In genomic region chr11:119084446-119085278, GRCm38 (mm10) we compare ENCODE assay signal across 8 mouse cellular contexts. TPM values are rescaled to one million over a fixed set of nuclear protein-coding genes. Genes with fewer than 3 reads are reported as not detected.
A peak's percentile ranks its signal among the peaks of the same experiment; 100 is the strongest.
DNase-seq lines count a peak whose midpoint lies in the region; ATAC-seq and TF ChIP-seq lines count a peak whose summit lies in the region.

No protein-coding gene starts in this region.

- H3K27ac ChIP-seq in spleen, adult 2 months (ENCODE audit: insufficient read depth, low read length), result peak overlapping the region; percentile 96
- peak overlapping the region; percentile 84 for H3K27ac ChIP-seq in kidney, adult 2 months (ENCODE audit: insufficient read depth, low read depth, low read length)
- peak overlapping the region; percentile 41 for H3K27ac ChIP-seq in liver, embryonic 16.5 days (ENCODE audit: low read length)
- peak overlapping the region; percentile 100 for H3K27ac ChIP-seq in neural tube, embryonic 14.5 days (ENCODE audit: low read depth, low read length)

- DNase-seq in spleen, adult 2 months (ENCODE audit: low read depth in 1 of 2, low spot score in 2 of 2), result peak in 1 of 2 experiments; percentile 36
- no peak for DNase-seq in spleen, adult 12 weeks (ENCODE audit: low spot score)
- peak; percentile 63 for DNase-seq in cerebellum, adult 9-10 months
- DNase-seq in heart, adult 8-10 months (ENCODE audit: low spot score), result peak; percentile 40
- DNase-seq in kidney, adult 2 months, result peak; percentile 56
- DNase-seq in yolk sac, embryonic 10.5 days (ENCODE audit: low spot score), result no peak

- TF ChIP-seq POLR2A in spleen, adult 2 months (IDR thresholded peaks at IDR 0.05; ENCODE audit: low read depth, low read length), result no peak
- TF ChIP-seq POLR2A in kidney, adult 2 months (IDR thresholded peaks at IDR 0.05; ENCODE audit: low read depth, low read length), result no peak

- H3K4me1 ChIP-seq in spleen, adult 2 months (ENCODE audit: control insufficient read depth, insufficient read depth, insufficient read length), result peaks cover 28% of the 10 kb centered on the region
- H3K4me1 ChIP-seq in kidney, adult 2 months (ENCODE audit: control insufficient read depth, insufficient read depth, low read length), result peaks cover 15% of the 10 kb centered on the region
- H3K4me1 ChIP-seq in liver, embryonic 16.5 days (ENCODE audit: control insufficient read depth, low read depth, low read length), result peaks cover 50% of the 10 kb centered on the region
- H3K4me1 ChIP-seq in neural tube, embryonic 14.5 days (ENCODE audit: control insufficient read depth, insufficient read depth, low read length), result peaks cover 34% of the 10 kb centered on the region

- no peak for TF ChIP-seq CTCF in spleen, adult 2 months (IDR thresholded peaks at IDR 0.05; ENCODE audit: extremely low read depth, insufficient read depth, insufficient read length, insufficient replicate concordance)
- no peak for TF ChIP-seq CTCF in kidney, adult 2 months (conservative IDR thresholded peaks at IDR 0.05; ENCODE audit: insufficient read depth, insufficient read length, low read depth, low read length)

- H3K9me3 ChIP-seq in liver, embryonic 16.5 days (replicated peaks; ENCODE audit: control insufficient read depth, low read length), result no peaks in the 10 kb centered on the region
- H3K9me3 ChIP-seq in neural tube, embryonic 14.5 days (ENCODE audit: control insufficient read depth, low read length), result no peaks in the 10 kb centered on the region

- H3K4me3 ChIP-seq in spleen, adult 2 months (ENCODE audit: extremely low read depth, insufficient read depth, insufficient read length), result peak overlapping the region; percentile 96
- H3K4me3 ChIP-seq in kidney, adult 2 months (ENCODE audit: insufficient read depth, low read depth, low read length), result peak overlapping the region; percentile 84
- H3K4me3 ChIP-seq in liver, embryonic 16.5 days (ENCODE audit: low read depth, low read length), result peak overlapping the region; percentile 71
- peak overlapping the region; percentile 96 for H3K4me3 ChIP-seq in neural tube, embryonic 14.5 days (ENCODE audit: low read depth, low read length)

- peaks cover 6% of the 10 kb centered on the region for H3K27me3 ChIP-seq in spleen, adult 2 months (ENCODE audit: control insufficient read depth, insufficient read depth, low read length)
- no peaks in the 10 kb centered on the region; the same call in 1 of the 2 replicates for H3K27me3 ChIP-seq in kidney, adult 2 months (replicated peaks; ENCODE audit: control insufficient read depth, insufficient read depth, low read length)
- peaks cover 53% of the 10 kb centered on the region for H3K27me3 ChIP-seq in liver, embryonic 16.5 days (ENCODE audit: control insufficient read depth, insufficient read depth, low read depth, low read length)
- H3K27me3 ChIP-seq in neural tube, embryonic 14.5 days (ENCODE audit: control insufficient read depth, insufficient read depth, low read length), result peaks cover 42% of the 10 kb centered on the region

- under 1% methylated on average over 18 of the region's 18 CpGs for WGBS in spleen, adult 2 months
- WGBS in kidney, adult 2 months, result 6% methylated on average over 18 of the region's 18 CpGs
- WGBS in liver, embryonic 16.5 days (ENCODE audit: insufficient replicate concordance), result 3% methylated on average over 18 of the region's 18 CpGs
- WGBS in neural tube, embryonic 14.5 days, result 1% methylated on average over 18 of the region's 18 CpGs

- no peak for ATAC-seq in liver, embryonic 16.5 days (ENCODE audit: low read depth)
- ATAC-seq in neural tube, embryonic 14.5 days (ENCODE audit: low read depth), result no peak

- peaks cover 20% of the 10 kb centered on the region for H3K36me3 ChIP-seq in spleen, adult 2 months (ENCODE audit: control insufficient read depth, insufficient read depth, low read length)
- peaks cover 6% of the 10 kb centered on the region; the same call in 1 of the 2 replicates for H3K36me3 ChIP-seq in kidney, adult 2 months (ENCODE audit: control insufficient read depth, insufficient read depth, low read length)
- H3K36me3 ChIP-seq in liver, embryonic 16.5 days (ENCODE audit: control insufficient read depth, insufficient read depth), result peaks cover 13% of the 10 kb centered on the region
- H3K36me3 ChIP-seq in neural tube, embryonic 14.5 days (ENCODE audit: control insufficient read depth, insufficient read depth, low read length), result peaks cover 27% of the 10 kb centered on the region

- peak overlapping the region; percentile 71 for H3K4me2 ChIP-seq in liver, embryonic 16.5 days (ENCODE audit: low read depth, low read length)
- peak overlapping the region; percentile 99 for H3K4me2 ChIP-seq in neural tube, embryonic 14.5 days (ENCODE audit: low read depth, low read length)

- peak overlapping the region; percentile 78 for H3K9ac ChIP-seq in liver, embryonic 16.5 days (ENCODE audit: low read depth, low read length)
- H3K9ac ChIP-seq in neural tube, embryonic 14.5 days (replicated peaks; ENCODE audit: low read depth, low read length), result peak overlapping the region; percentile 89

RNA-seq across cellular contexts. Expression of gene Cbx4, which starts 1.4 kb away (rescaled TPM):
- polyA plus RNA-seq in spleen, adult 2 months (2012; rRNA removed), result 17.2 and 23.5 TPM in 2 replicates
- total RNA-seq in heart, adult 8-10 months (2022), result 10 to 100 TPM in 1 of 4 experiments, 1 to 10 TPM in 3; 5.2 to 12.8 (median 8.4) TPM
- 9.3 and 10.6 TPM in 2 replicates for polyA plus RNA-seq in kidney, adult 2 months (2012; rRNA removed)
- polyA plus RNA-seq in liver, embryonic 16.5 days (2015; fragmentation: Nextera tagmentation; extraction: Ambion mirVana), result 2.5 and 2.9 TPM in 2 replicates
- polyA plus RNA-seq in neural tube, embryonic 14.5 days (2014; fragmentation: Nextera tagmentation; extraction: Ambion mirVana), result 14.5 and 15.1 TPM in 2 replicates

RNA-seq across cellular contexts. Expression of gene Cbx8, which starts 43.9 kb away (rescaled TPM):
- polyA plus RNA-seq in spleen, adult 2 months (2012; rRNA removed), result 4.5 and 5.6 TPM in 2 replicates
- 1 to 10 TPM; 3.6 to 4.9 (median 4.6) TPM for total RNA-seq in heart, adult 8-10 months (2022)
- polyA plus RNA-seq in kidney, adult 2 months (2012; rRNA removed), result 2.1 and 2.7 TPM in 2 replicates
- 3.0 and 3.1 TPM in 2 replicates for polyA plus RNA-seq in liver, embryonic 16.5 days (2015; fragmentation: Nextera tagmentation; extraction: Ambion mirVana)
- 7.7 and 10.1 TPM in 2 replicates for polyA plus RNA-seq in neural tube, embryonic 14.5 days (2014; fragmentation: Nextera tagmentation; extraction: Ambion mirVana)

Comparison
In these comparisons a context has a peak if more than half of its experiments do, and no peak if none do; other contexts are left out.
1. DNase-seq: peak in cerebellum, adult 9-10 months (single experiment), heart, adult 8-10 months (single experiment) and kidney, adult 2 months (single experiment); none in spleen, adult 12 weeks (single experiment) and yolk sac, embryonic 10.5 days (single experiment).
2. H3K27ac ChIP-seq: peak in every context shown above with its lines; median percentile 100 in neural tube, embryonic 14.5 days; 96 in spleen, adult 2 months; 84 in kidney, adult 2 months; 41 in liver, embryonic 16.5 days.
3. Peak in every context shown above with its lines, with median percentiles within 50 percentile points of each other: H3K4me3 ChIP-seq.